In genomic region chr1:175794668-175795067, GRCm38 (mm10) we compare ENCODE assay signal across 27 mouse cellular contexts.
DNase-seq lines count a peak whose midpoint lies in the region; ATAC-seq and TF ChIP-seq lines count a peak whose summit lies in the region.
"Had no signal": no experiment of that assay in that cellular context is flagged by ENCODE, and none has a peak within 500 bp of the region (broad histone marks: within the 10 kb centered on the region; RNA-seq: fewer than 3 reads in every experiment).

No protein-coding gene starts in this region.

- 61% methylated on average over 2 of the region's 2 CpGs for WGBS in kidney, embryonic 15.5 days
- 38% methylated on average over 2 of the region's 2 CpGs for WGBS in lung, adult 2 months
- 88% methylated on average over 2 of the region's 2 CpGs for WGBS in forebrain, postnatal 0 days

- no peak for ATAC-seq in kidney, embryonic 15.5 days (replicated peaks; ENCODE audit: low FRiP score)
- ATAC-seq in forebrain, postnatal 0 days = no peak
- ATAC-seq: intestine, postnatal 0 days; midbrain, embryonic 15.5 days had no signal

- H3K27ac ChIP-seq in kidney, embryonic 15.5 days = no peak overlapping the region
- no peak overlapping the region for H3K27ac ChIP-seq in forebrain, postnatal 0 days (ENCODE audit: low read depth, low read length)
- H3K27ac ChIP-seq: embryonic facial prominence, embryonic 10.5 days; embryonic facial prominence, embryonic 15.5 days; forebrain, embryonic 12.5 days; hindbrain, embryonic 14.5 days; limb, embryonic 10.5 days; limb, embryonic 15.5 days; liver, embryonic 13.5 days; midbrain, embryonic 10.5 days; midbrain, embryonic 15.5 days; neural tube, embryonic 15.5 days had no signal

- TF ChIP-seq CTCF in lung, adult 2 months (IDR thresholded peaks at IDR 0.05; ENCODE audit: insufficient read depth, low read length) = no peak
- TF ChIP-seq CTCF in forebrain, postnatal 0 days (IDR thresholded peaks at IDR 0.05; ENCODE audit: low read depth) = no peak

- no peak overlapping the region for H3K4me2 ChIP-seq in kidney, embryonic 15.5 days
- H3K4me2 ChIP-seq in forebrain, postnatal 0 days (ENCODE audit: low read depth) = no peak overlapping the region
- H3K4me2 ChIP-seq: embryonic facial prominence, embryonic 15.5 days; forebrain, embryonic 12.5 days; hindbrain, embryonic 14.5 days; limb, embryonic 15.5 days; liver, embryonic 13.5 days; lung, embryonic 14.5 days; midbrain, embryonic 15.5 days; neural tube, embryonic 15.5 days had no signal

- no peaks in the 10 kb centered on the region for H3K36me3 ChIP-seq in kidney, embryonic 15.5 days
- H3K36me3 ChIP-seq in forebrain, postnatal 0 days (ENCODE audit: insufficient read depth) = no peaks in the 10 kb centered on the region
- H3K36me3 ChIP-seq: embryonic facial prominence, embryonic 10.5 days; embryonic facial prominence, embryonic 15.5 days; forebrain, embryonic 12.5 days; limb, embryonic 10.5 days; limb, embryonic 15.5 days; liver, embryonic 13.5 days; midbrain, embryonic 10.5 days; midbrain, embryonic 15.5 days; neural tube, embryonic 15.5 days had no signal

- no peak for TF ChIP-seq POLR2A in lung, adult 2 months (IDR thresholded peaks at IDR 0.05; ENCODE audit: borderline replicate concordance, extremely low read depth, low read depth, low read length)

- no peaks in the 10 kb centered on the region for H3K27me3 ChIP-seq in kidney, embryonic 15.5 days
- H3K27me3 ChIP-seq in forebrain, postnatal 0 days (ENCODE audit: insufficient read depth, low read length) = no peaks in the 10 kb centered on the region
- H3K27me3 ChIP-seq: embryonic facial prominence, embryonic 15.5 days; forebrain, embryonic 12.5 days; limb, embryonic 15.5 days; liver, embryonic 13.5 days; midbrain, embryonic 15.5 days; neural tube, embryonic 15.5 days had no signal

- peak; percentile 32 to 53 for DNase-seq in heart, adult 9 months (ENCODE audit: low spot score in 2 of 2)
- DNase-seq in heart, postnatal 25 days (ENCODE audit: low spot score) = no peak
- peak; percentile 65 for DNase-seq in kidney, adult 9 months
- peak; percentile 22 for DNase-seq in lung, postnatal 36 days
- DNase-seq in lung, adult 2 months = no peak
- DNase-seq in forebrain, postnatal 0 days = no peak
- DNase-seq: B cell, adult 2 months; cerebellum, adult 8-10 months; cerebellum, postnatal 25 days; gastrocnemius, postnatal 10 days; layer of hippocampus, postnatal 36 days; liver, embryonic 13.5 days; lung, embryonic 14.5 days; retina, postnatal 1 day; right cerebral cortex, postnatal 14 days; thymus, postnatal 4 days had no signal

- intact Hi-C loops in heart, postnatal 25 days (cut with DNase I) = no loop called here

- H3K4me1 ChIP-seq in kidney, embryonic 15.5 days = no peaks in the 10 kb centered on the region
- no peaks in the 10 kb centered on the region for H3K4me1 ChIP-seq in lung, adult 2 months (ENCODE audit: control insufficient read depth, insufficient read depth, low read length)
- H3K4me1 ChIP-seq in forebrain, postnatal 0 days (ENCODE audit: insufficient read depth) = no peaks in the 10 kb centered on the region
- H3K4me1 ChIP-seq: embryonic facial prominence, embryonic 10.5 days; embryonic facial prominence, embryonic 15.5 days; limb, embryonic 10.5 days; limb, embryonic 15.5 days; liver, embryonic 13.5 days; midbrain, embryonic 15.5 days; neural tube, embryonic 15.5 days had no signal

- H3K4me3 ChIP-seq in kidney, embryonic 15.5 days (replicated peaks) = no peak overlapping the region
- no peak overlapping the region for H3K4me3 ChIP-seq in lung, adult 2 months (replicated peaks; ENCODE audit: extremely low read depth, low read depth, low read length)
- H3K4me3 ChIP-seq in forebrain, postnatal 0 days (ENCODE audit: low read depth, low read length) = no peak overlapping the region
- H3K4me3 ChIP-seq: embryonic facial prominence, embryonic 10.5 days; embryonic facial prominence, embryonic 15.5 days; forebrain, embryonic 12.5 days; limb, embryonic 10.5 days; limb, embryonic 15.5 days; liver, embryonic 13.5 days; midbrain, embryonic 10.5 days; midbrain, embryonic 15.5 days; neural tube, embryonic 15.5 days had no signal

- no peak overlapping the region for H3K9ac ChIP-seq in kidney, embryonic 15.5 days
- no peak overlapping the region for H3K9ac ChIP-seq in forebrain, postnatal 0 days
- H3K9ac ChIP-seq: embryonic facial prominence, embryonic 15.5 days; forebrain, embryonic 12.5 days; hindbrain, embryonic 14.5 days; limb, embryonic 15.5 days; liver, embryonic 13.5 days; lung, embryonic 14.5 days; midbrain, embryonic 15.5 days; neural tube, embryonic 15.5 days had no signal

- no peaks in the 10 kb centered on the region for H3K9me3 ChIP-seq in kidney, embryonic 15.5 days (replicated peaks)
- H3K9me3 ChIP-seq in forebrain, postnatal 0 days (ENCODE audit: low read length) = no peaks in the 10 kb centered on the region
- H3K9me3 ChIP-seq: embryonic facial prominence, embryonic 10.5 days; embryonic facial prominence, embryonic 15.5 days; forebrain, embryonic 12.5 days; limb, embryonic 10.5 days; limb, embryonic 15.5 days; liver, embryonic 13.5 days; midbrain, embryonic 10.5 days; midbrain, embryonic 15.5 days; neural tube, embryonic 15.5 days had no signal

Comparison
In these comparisons a context has a peak if more than half of its experiments do, and no peak if none do; other contexts are left out.
1. DNase-seq: peak in heart, adult 9 months (2 of 2), kidney, adult 9 months (single experiment) and lung, postnatal 36 days (single experiment); none in heart, postnatal 25 days (single experiment), lung, adult 2 months (single experiment) and forebrain, postnatal 0 days (single experiment).